Mouse (Mus musculus) liver, embryonic 12.5 days (tissue): Measurements from ENCODE around the gene Xpo4. TPM values are rescaled to one million over a fixed set of nuclear protein-coding genes. Genes with fewer than 3 reads are reported as not detected.
"Not testable (repeated sequence)": the region's sequence is repeated elsewhere in the genome, so short reads cannot be mapped to it uniquely, and the experiment has no call there.

ENCODE experiments used
- ATAC-seq: fragments of 200-750 bp; cut with Nextera tagmentation; 2 replicates; pipeline ENCODE4 v1.8.0; 2017; ENCODE audit warnings: moderate number of reproducible peaks, mild to moderate bottlenecking, moderate library complexity
- H3K27ac ChIP-seq: fragments of 300-500 bp; sonication (generic); 2 replicates; pipeline ENCODE4 v1.5.1; 2016; ENCODE audit warnings: mild to moderate bottlenecking
- H3K27me3 ChIP-seq: fragments of 300-500 bp; sonication (generic); replicated peaks from 2 replicates; pipeline ENCODE4 v1.6.1; 2016; ENCODE audit warnings: mild to moderate bottlenecking, moderate library complexity
- H3K36me3 ChIP-seq: fragments of 300-500 bp; sonication (generic); 2 replicates; pipeline ENCODE4 v1.6.1; 2016; ENCODE audit warnings: mild to moderate bottlenecking, moderate library complexity
- H3K4me1 ChIP-seq: fragments of 300-500 bp; sonication (generic); 2 replicates; pipeline ENCODE4 v1.6.1; 2016
- H3K4me2 ChIP-seq: fragments of 300-500 bp; sonication (generic); 2 replicates; pipeline ENCODE4 v1.6.1; 2016; ENCODE audit warnings: mild to moderate bottlenecking, moderate library complexity
- H3K4me3 ChIP-seq: fragments of 300-500 bp; sonication (generic); 2 replicates; pipeline ENCODE4 v1.5.1; 2016; ENCODE audit warnings: mild to moderate bottlenecking, moderate library complexity
- H3K9ac ChIP-seq: fragments of 300-500 bp; sonication (generic); 2 replicates; pipeline ENCODE4 v1.6.1; 2016; ENCODE audit warnings: mild to moderate bottlenecking, moderate library complexity
- H3K9me3 ChIP-seq: fragments of 300-500 bp; sonication (generic); replicated peaks from 2 replicates; pipeline ENCODE4 v1.6.1; 2016; ENCODE audit warnings: mild to moderate bottlenecking, moderate library complexity
- WGBS: fragments of 180-500 bp; shearing (Covaris S2); methylation state at CpG from one replicate; pipeline ENCODE4 v1.1.7; 2016; ENCODE audit not compliant: insufficient replicate concordance; 5-methylcytosine and 5-hydroxymethylcytosine counted together
- polyA plus RNA-seq: library from polyadenylated mRNA; unstranded; fragments of >200 nt; fragmentation: Nextera tagmentation; extraction: Ambion mirVana; gene quantifications from 2 replicates; pipeline ENCODE4 v1.2.1, GENCODE M21; 2016

Gene Xpo4
- polyA plus RNA-seq, 1 experiment from 2014 or later = 28.9 TPM

GRCm38 (mm10) chr14:57696066-57696465 lies 30.8 kb upstream of the Xpo4 start:
- no peak overlapping the region for H3K4me2 ChIP-seq
- 94% methylated on average over 15 of the region's 15 CpGs for WGBS
- H3K9me3 ChIP-seq = no peaks in the 10 kb centered on the region; the same call in 1 of the 2 replicates
- ATAC-seq = no peak
- peaks cover 68% of the 10 kb centered on the region for H3K36me3 ChIP-seq
- H3K9ac ChIP-seq = no peak overlapping the region
- H3K27ac ChIP-seq = no peak overlapping the region
- no peak overlapping the region for H3K4me3 ChIP-seq
- no peaks in the 10 kb centered on the region for H3K27me3 ChIP-seq
- peaks cover 18% of the 10 kb centered on the region for H3K4me1 ChIP-seq

GRCm38 (mm10) chr14:57695550-57695949 lies 30.3 kb upstream of the Xpo4 start:
- Histone ChIP-seq H3K4me2 (no peak overlapping the region), H3K27me3 (no peaks in the 10 kb centered on the region), H3K4me3 (no peak overlapping the region), H3K36me3 (peaks cover 73% of the 10 kb centered on the region), H3K9me3 (no peaks in the 10 kb centered on the region; the same call in 1 of the 2 replicates), H3K4me1 (peaks cover 22% of the 10 kb centered on the region), H3K27ac (no peak overlapping the region), H3K9ac (no peak overlapping the region)
- WGBS = 82% methylated on average over 8 of the region's 8 CpGs
- ATAC-seq = no peak

GRCm38 (mm10) chr14:57694246-57694645 lies 29.0 kb upstream of the Xpo4 start:
- H3K9me3 ChIP-seq = no peaks in the 10 kb centered on the region; the same call in 1 of the 2 replicates
- no peak overlapping the region for H3K27ac ChIP-seq
- H3K4me1 ChIP-seq = peaks cover 33% of the 10 kb centered on the region
- no peak overlapping the region for H3K4me2 ChIP-seq
- no peak for ATAC-seq
- H3K27me3 ChIP-seq = no peaks in the 10 kb centered on the region
- peaks cover 60% of the 10 kb centered on the region for H3K36me3 ChIP-seq
- H3K4me3 ChIP-seq = no peak overlapping the region
- no peak overlapping the region for H3K9ac ChIP-seq
- 86% methylated on average over 16 of the region's 16 CpGs for WGBS

GRCm38 (mm10) chr14:57692517-57693130 lies 27.4 kb upstream of the Xpo4 start:
- peak overlapping the region; percentile 22 for H3K4me3 ChIP-seq
- H3K36me3 ChIP-seq = peaks cover 50% of the 10 kb centered on the region
- ATAC-seq = peak; percentile 96
- peaks cover 37% of the 10 kb centered on the region for H3K4me1 ChIP-seq
- H3K27me3 ChIP-seq = no peaks in the 10 kb centered on the region
- no peaks in the 10 kb centered on the region; the same call in 1 of the 2 replicates for H3K9me3 ChIP-seq
- H3K27ac ChIP-seq = peak overlapping the region; percentile 94
- peak overlapping the region; percentile 70 for H3K4me2 ChIP-seq
- peak overlapping the region; percentile 40 for H3K9ac ChIP-seq
- WGBS = 23% methylated on average over 17 of the region's 17 CpGs

GRCm38 (mm10) chr14:57691316-57691715 lies 26.1 kb upstream of the Xpo4 start:
- H3K4me1 ChIP-seq = peaks cover 37% of the 10 kb centered on the region
- H3K36me3 ChIP-seq = peaks cover 40% of the 10 kb centered on the region
- H3K27ac ChIP-seq = peak overlapping the region; percentile 94; the same call in 1 of the 2 replicates
- no peak overlapping the region for H3K4me2 ChIP-seq
- no peak overlapping the region for H3K4me3 ChIP-seq
- ATAC-seq = no peak
- H3K27me3 ChIP-seq = no peaks in the 10 kb centered on the region
- WGBS = 93% methylated on average over 24 of the region's 24 CpGs
- H3K9me3 ChIP-seq = no peaks in the 10 kb centered on the region; the same call in 1 of the 2 replicates
- no peak overlapping the region for H3K9ac ChIP-seq

GRCm38 (mm10) chr14:57690681-57691080 lies 25.5 kb upstream of the Xpo4 start:
- Histone ChIP-seq H3K9ac (no peak overlapping the region), H3K4me3 (no peak overlapping the region), H3K9me3 (no peaks in the 10 kb centered on the region; the same call in 1 of the 2 replicates), H3K27ac (0 out of 2 replicates have a peak overlapping the region, but pooled peaks have one; percentile 49), H3K4me2 (no peak overlapping the region), H3K27me3 (no peaks in the 10 kb centered on the region), H3K36me3 (peaks cover 34% of the 10 kb centered on the region), H3K4me1 (peaks cover 37% of the 10 kb centered on the region)
- WGBS = 61% methylated on average over 8 of the region's 8 CpGs
- ATAC-seq = no peak

- H3K27me3 ChIP-seq, H3K4me2 ChIP-seq, H3K9me3 ChIP-seq, H3K4me3 ChIP-seq, H3K27ac ChIP-seq, H3K9ac ChIP-seq, ATAC-seq: not testable (repeated sequence)
- 81% methylated on average over 7 of the region's 7 CpGs for WGBS
- Histone ChIP-seq H3K4me1 (peaks cover 37% of the 10 kb centered on the region), H3K36me3 (peaks cover 19% of the 10 kb centered on the region)
Measured at GRCm38 (mm10) chr14:57688066-57688465, 22.8 kb upstream of the Xpo4 start.

GRCm38 (mm10) chr14:57687441-57687840 lies 22.2 kb upstream of the Xpo4 start:
- WGBS = 79% methylated on average over 5 of the region's 5 CpGs
- Histone ChIP-seq H3K4me2 (no peak overlapping the region), H3K9me3 (no peaks in the 10 kb centered on the region; the same call in 1 of the 2 replicates), H3K27ac (no peak overlapping the region), H3K4me1 (peaks cover 32% of the 10 kb centered on the region), H3K36me3 (peaks cover 16% of the 10 kb centered on the region), H3K9ac (no peak overlapping the region), H3K4me3 (no peak overlapping the region), H3K27me3 (no peaks in the 10 kb centered on the region)
- ATAC-seq = no peak

GRCm38 (mm10) chr14:57686647-57687046 lies 21.4 kb upstream of the Xpo4 start:
- no peaks in the 10 kb centered on the region for H3K27me3 ChIP-seq
- H3K36me3 ChIP-seq = peaks cover 11% of the 10 kb centered on the region
- no peak for ATAC-seq
- 77% methylated on average over 6 of the region's 6 CpGs for whole genome bisulfite sequencing
- no peak overlapping the region for H3K27ac ChIP-seq
- no peak overlapping the region for H3K4me3 ChIP-seq
- no peaks in the 10 kb centered on the region for H3K9me3 ChIP-seq
- H3K4me1 ChIP-seq = peaks cover 25% of the 10 kb centered on the region
- H3K4me2 ChIP-seq = no peak overlapping the region
- H3K9ac ChIP-seq = no peak overlapping the region

- H3K27me3 ChIP-seq = no peaks in the 10 kb centered on the region
- H3K9me3 ChIP-seq = no peaks in the 10 kb centered on the region
- WGBS = 5% methylated on average over 1 of the region's 1 CpGs
- H3K27ac ChIP-seq = no peak overlapping the region
- peak; percentile 57; the same call in 1 of the 2 replicates for ATAC-seq
- H3K9ac ChIP-seq = no peak overlapping the region
- no peaks in the 10 kb centered on the region for H3K36me3 ChIP-seq
- no peak overlapping the region for H3K4me2 ChIP-seq
- H3K4me1 ChIP-seq = peaks cover 7% of the 10 kb centered on the region; the same call in 1 of the 2 replicates
- H3K4me3 ChIP-seq = no peak overlapping the region
Measured at GRCm38 (mm10) chr14:57684579-57684978, 19.3 kb upstream of the Xpo4 start.

- Histone ChIP-seq H3K9ac (no peak overlapping the region), H3K27ac (no peak overlapping the region), H3K4me3 (no peak overlapping the region), H3K4me1 (no peaks in the 10 kb centered on the region), H3K9me3 (no peaks in the 10 kb centered on the region), H3K36me3 (no peaks in the 10 kb centered on the region), H3K27me3 (no peaks in the 10 kb centered on the region), H3K4me2 (no peak overlapping the region)
- WGBS = 78% methylated on average over 4 of the region's 4 CpGs
- no peak for ATAC-seq
Measured at GRCm38 (mm10) chr14:57682751-57683150, 17.5 kb upstream of the Xpo4 start.

GRCm38 (mm10) chr14:57679958-57680535 lies 14.8 kb upstream of the Xpo4 start:
- ATAC-seq = no peak
- Histone ChIP-seq H3K27me3 (no peaks in the 10 kb centered on the region), H3K4me3 (no peak overlapping the region), H3K9me3 (no peaks in the 10 kb centered on the region), H3K4me1 (no peaks in the 10 kb centered on the region), H3K36me3 (no peaks in the 10 kb centered on the region), H3K4me2 (no peak overlapping the region), H3K27ac (no peak overlapping the region), H3K9ac (no peak overlapping the region)
- WGBS = 30% methylated on average over 5 of the region's 5 CpGs
